Mouse (Mus musculus) left cerebral cortex, postnatal 25 days (tissue): Measurements from ENCODE around the gene Dnaaf3. TPM values are rescaled to one million over a fixed set of nuclear protein-coding genes. Genes with fewer than 3 reads are reported as not detected.

Experiments
- DNase-seq, 2 experiments: peaks; one replicate each; pipeline ENCODE4 v3.0.0; 2022; ENCODE audit warnings: low spot score in 2 of 2, mixed read lengths in 1 of 2
- intact Hi-C: fragments of 180-260 bp; cut with DNase I; formaldehyde crosslinking; loops from one replicate; pipeline ENCODE4 v1.15.1; 2025
- total RNA-seq, 2 experiments: library from RNA; stranded (reverse); gene quantifications; 2 replicates each; pipeline ENCODE4 v1.2.3; 2021

Dnaaf3 gene
- total RNA-seq, 2 experiments from 2014 or later, result 0.23 to 0.46 TPM

- peak; percentile 74 to 92 for DNase-seq
- intact Hi-C loops, result loop anchor here (10.0 kb wide), 1 partner anchor 808 kb away; the partner anchor contains the start of genes Mboat7 and Tsen34
These were observed 29.7 kb downstream of the Dnaaf3 start for GRCm38 (mm10) chr7:4502421-4503090.

DNA sequence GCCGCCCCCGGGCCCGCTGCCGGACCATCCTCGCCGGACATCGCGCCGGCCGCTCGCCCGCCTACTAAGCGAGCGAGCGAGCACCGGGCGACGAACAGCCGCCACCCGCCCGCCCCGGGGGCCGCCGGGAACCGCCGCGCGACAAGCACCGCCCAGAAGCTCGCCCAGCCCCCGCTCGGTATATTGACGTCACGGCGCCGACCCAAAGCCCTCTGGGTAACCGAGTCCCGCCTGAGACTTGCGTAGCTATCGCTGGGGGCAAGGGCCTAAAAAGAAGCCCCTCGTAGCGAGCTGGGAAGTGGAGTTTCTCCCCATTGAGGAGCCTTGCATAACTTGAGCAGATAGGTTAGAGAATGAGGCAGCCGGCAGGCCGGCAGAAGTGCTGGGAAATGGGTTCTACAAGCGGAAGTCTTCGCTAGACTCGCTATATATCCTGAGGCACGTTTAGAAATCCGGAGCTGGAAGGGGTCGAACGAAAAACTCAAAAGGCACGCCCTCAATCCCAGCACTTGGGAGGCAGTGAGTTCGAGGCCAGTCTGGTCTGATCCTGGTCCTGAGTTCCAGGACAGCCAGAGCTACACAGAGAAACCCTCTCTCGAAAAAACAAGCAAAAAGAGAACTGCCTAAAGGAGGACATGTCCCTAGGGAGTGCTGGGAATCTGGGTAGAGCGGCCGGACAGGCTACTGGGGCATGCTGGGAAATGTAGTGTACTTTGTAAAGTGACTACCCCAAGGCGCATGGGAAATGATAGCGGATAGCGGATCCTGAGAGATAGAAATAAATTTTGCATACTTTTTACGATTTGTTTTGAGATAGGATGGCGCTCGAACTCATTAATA is 30.5 kb downstream of the Dnaaf3 start, which contains the start of gene Ppp1r12c:
Gene Ppp1r12c, minus strand, starts transcription at position 123 of the 840 bp plus-strand sequence.
- intact Hi-C loops, result loop anchor here (2.0 to 10.0 kb wide), 2 partner anchors 23 to 807 kb away; partner anchors contain the start of genes Mboat7 and Tsen34
- peak; percentile 96 to 97 for DNase-seq

GRCm38 (mm10) chr7:4500892-4501471 is 31.3 kb downstream of the Dnaaf3 start:
- peak; percentile 45 to 63 for DNase-seq
- intact Hi-C loops, result loop anchor here (2.0 to 10.0 kb wide), 2 partner anchors 22 to 806 kb away; partner anchors contain the start of genes Mboat7 and Tsen34

- DNase-seq, result no peak
- intact Hi-C loops, result no loop called here
These were observed 33.2 kb downstream of the Dnaaf3 start for GRCm38 (mm10) chr7:4499034-4499433.

GRCm38 (mm10) chr7:4498251-4498650 is 34.0 kb downstream of the Dnaaf3 start:
- intact Hi-C loops, result no loop called here
- DNase-seq, result peak in 1 of 2 experiments; percentile 38

DNA sequence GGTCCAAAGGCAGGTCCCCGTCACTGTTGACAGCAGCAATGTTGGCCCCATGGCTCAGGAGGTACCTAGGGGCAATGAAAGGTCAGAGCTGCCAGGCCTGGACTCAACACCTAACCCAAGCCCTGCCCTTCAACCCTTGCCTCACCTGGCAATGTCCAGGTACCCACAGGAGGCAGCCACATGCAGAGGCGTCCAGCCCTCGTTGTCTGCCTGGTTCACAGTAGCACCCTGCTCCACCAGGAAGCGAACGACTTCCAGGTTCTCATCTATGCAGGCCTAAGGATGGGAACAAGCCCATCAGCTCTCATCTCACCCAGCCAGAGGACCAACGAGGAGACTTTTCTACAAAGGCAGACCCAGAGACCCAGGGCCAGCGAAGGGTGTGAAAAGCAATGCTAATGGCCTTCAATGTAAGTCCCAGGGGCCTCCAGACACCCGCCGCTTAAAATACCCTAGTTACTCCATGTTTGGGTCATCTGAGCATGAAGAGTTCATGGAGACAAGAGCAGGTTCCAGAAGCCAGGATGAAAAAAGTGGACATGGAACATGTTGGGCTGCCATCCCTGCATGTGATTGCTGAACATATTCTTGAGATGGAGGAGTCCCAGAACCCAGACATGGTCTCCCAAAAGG is 34.9 kb downstream of the Dnaaf3 start:
- no peak for DNase-seq
- intact Hi-C loops, result no loop called here

GRCm38 (mm10) chr7:4496468-4496867 is 35.8 kb downstream of the Dnaaf3 start:
- DNase-seq, result no peak
- intact Hi-C loops, result no loop called here

DNA sequence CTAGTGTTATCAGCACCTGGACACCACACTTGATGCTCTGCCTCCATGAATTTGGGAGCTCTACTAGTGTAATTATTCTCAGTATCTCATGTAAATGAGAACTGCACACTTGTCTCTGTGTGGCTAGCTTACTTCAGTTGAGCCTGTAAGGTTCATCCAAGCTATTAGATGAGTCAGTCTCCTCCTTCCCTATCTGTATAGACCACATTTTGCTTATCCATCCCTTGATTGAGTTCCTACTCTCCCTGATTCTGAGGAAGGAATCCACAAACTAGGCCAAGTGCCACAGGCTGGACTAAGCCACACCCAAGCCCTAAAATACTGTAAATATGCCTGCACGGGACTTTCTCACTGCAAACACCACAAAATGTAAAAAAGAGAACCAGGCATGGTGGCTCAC is 38.3 kb downstream of the Dnaaf3 start:
- no peak for DNase-seq
- intact Hi-C loops, result no loop called here

- intact Hi-C loops, result no loop called here
- no peak for DNase-seq
These were observed 39.7 kb downstream of the Dnaaf3 start for GRCm38 (mm10) chr7:4492284-4493224.

DNA sequence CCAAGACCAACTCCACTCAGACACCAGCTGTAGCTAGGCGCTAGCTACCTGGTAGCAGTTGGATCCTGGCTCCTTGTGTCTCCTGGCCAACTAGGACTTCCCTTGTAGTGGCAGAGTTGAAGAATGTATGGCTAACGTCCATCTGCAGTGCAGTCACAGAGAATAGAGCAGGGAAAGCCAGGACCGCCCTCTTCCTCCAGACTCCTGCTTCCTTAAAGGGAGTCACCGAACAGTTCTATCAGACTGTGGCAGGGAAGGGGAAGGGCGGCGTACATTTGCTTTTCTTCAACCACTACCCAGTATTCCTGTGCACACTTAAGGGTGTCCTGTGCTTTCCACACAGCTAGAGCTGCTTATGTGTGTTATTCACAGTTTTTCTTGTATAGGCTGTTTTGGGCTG is 40.9 kb downstream of the Dnaaf3 start:
- no peak for DNase-seq
- intact Hi-C loops, result no loop called here

DNA sequence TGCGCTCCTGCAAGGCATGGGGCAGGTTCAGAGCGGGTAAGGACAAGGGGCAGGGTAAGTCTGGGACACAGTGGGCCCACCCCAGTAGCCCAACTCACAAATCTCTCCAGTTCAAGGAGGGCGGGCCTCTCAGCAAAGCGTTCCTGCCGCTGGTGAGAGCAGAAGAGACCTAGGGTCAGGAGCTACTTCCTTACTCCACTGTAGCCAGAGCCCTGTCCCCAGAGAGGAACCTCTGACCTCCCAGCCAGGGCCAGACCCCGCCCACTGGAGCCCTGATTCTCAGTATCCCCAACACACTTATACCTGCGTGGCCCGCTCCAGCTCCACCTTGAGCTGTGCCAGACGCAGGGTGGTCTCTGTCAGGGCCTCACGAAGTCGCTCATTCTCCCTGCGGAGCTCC is 50.0 kb downstream of the Dnaaf3 start:
- intact Hi-C loops, result no loop called here
- no peak for DNase-seq

- peak; percentile 50 to 56 for DNase-seq
- intact Hi-C loops, result loop anchor here (2.0 kb wide), 2 partner anchors 21 to 45 kb away; partner anchors contain the start of genes Ppp1r12c and Tnni3
These were observed 52.6 kb downstream of the Dnaaf3 start for GRCm38 (mm10) chr7:4479674-4480073.

GRCm38 (mm10) chr7:4478796-4479291 is 53.4 kb downstream of the Dnaaf3 start:
- DNase-seq, result no peak
- intact Hi-C loops, result loop anchor here (2.0 kb wide), 2 partner anchors 22 to 46 kb away; partner anchors contain the start of genes Ppp1r12c and Tnni3

- intact Hi-C loops, result loop anchor here (2.0 kb wide), 2 partner anchors 23 to 47 kb away; partner anchors contain the start of genes Ppp1r12c and Tnni3
- DNase-seq, result peak; percentile 68 to 84
These were observed 54.0 kb downstream of the Dnaaf3 start for GRCm38 (mm10) chr7:4478021-4478795.

GRCm38 (mm10) chr7:4473940-4474339 is 58.3 kb downstream of the Dnaaf3 start:
- DNase-seq, result no peak
- intact Hi-C loops, result loop anchor here (5.0 kb wide), 3 partner anchors 177 to 867 kb away; no protein-coding TSS in a partner anchor
